Mouse (Mus musculus) lung, embryonic 16.5 days (tissue): ENCODE measurements around the gene Chek2. TPM values are rescaled to one million over a fixed set of nuclear protein-coding genes. Genes with fewer than 3 reads are reported as not detected.

Experiments
- ATAC-seq: fragments of 200-750 bp; cut with Nextera tagmentation; 2 replicates; pipeline ENCODE4 v1.8.0; 2017; ENCODE audit warnings: low read depth, mild to moderate bottlenecking, moderate library complexity
- H3K27ac ChIP-seq: fragments of 300-500 bp; sonication (generic); 2 replicates; pipeline ENCODE4 v1.5.1; 2014; ENCODE audit warnings: mild to moderate bottlenecking, control low read depth, low read length
- H3K27me3 ChIP-seq: fragments of 300-500 bp; sonication (generic); 2 replicates; pipeline ENCODE4 v1.6.1; 2014; ENCODE audit warnings: low read depth, low read length, mixed read lengths; ENCODE audit not compliant: control insufficient read depth, insufficient read depth
- H3K36me3 ChIP-seq: fragments of 300-500 bp; sonication (generic); 2 replicates; pipeline ENCODE4 v1.6.1; 2014; ENCODE audit warnings: low read length; ENCODE audit not compliant: control insufficient read depth, insufficient read depth
- H3K4me1 ChIP-seq: fragments of 300-500 bp; sonication (generic); replicated peaks from 2 replicates; pipeline ENCODE4 v1.6.1; 2014; ENCODE audit warnings: low read length, mixed read lengths; ENCODE audit not compliant: control insufficient read depth, insufficient read depth
- H3K4me2 ChIP-seq: fragments of 300-500 bp; sonication (generic); 2 replicates; pipeline ENCODE4 v1.6.1; 2014; ENCODE audit warnings: low read depth, low read length, control low read depth
- H3K4me3 ChIP-seq: fragments of 300-500 bp; sonication (generic); 2 replicates; pipeline ENCODE4 v1.5.1; 2014; ENCODE audit warnings: mild to moderate bottlenecking, low read length, control low read depth
- H3K9ac ChIP-seq: fragments of 300-500 bp; sonication (generic); 2 replicates; pipeline ENCODE4 v1.6.1; 2014; ENCODE audit warnings: low read length, control low read depth
- H3K9me3 ChIP-seq: fragments of 300-500 bp; sonication (generic); 2 replicates; pipeline ENCODE4 v1.6.1; 2016; ENCODE audit warnings: low read length; ENCODE audit not compliant: control insufficient read depth
- WGBS: fragments of 180-500 bp; shearing (Covaris S2); extraction: QIAGEN DNeasy Blood & Tissue Kit; methylation state at CpG from one replicate; pipeline ENCODE4 v1.1.7; 2014; 5-methylcytosine and 5-hydroxymethylcytosine counted together
- polyA plus RNA-seq: library from polyadenylated mRNA; unstranded; fragments of >200 nt; fragmentation: Nextera tagmentation; extraction: Ambion mirVana; gene quantifications from 2 replicates; pipeline ENCODE4 v1.2.1, GENCODE M21; 2015

Gene Chek2
- polyA plus RNA-seq, 1 experiment from 2014 or later, result 32.1 TPM

GRCm38 (mm10) chr5:110888596-110888995 lies 48.8 kb downstream of the Chek2 start:
- Histone ChIP-seq H3K4me3 (no peak overlapping the region), H3K9ac (no peak overlapping the region), H3K4me2 (no peak overlapping the region), H3K27ac (no peak overlapping the region), H3K36me3 (no peaks in the 10 kb centered on the region), H3K4me1 (no peaks in the 10 kb centered on the region), H3K9me3 (no peaks in the 10 kb centered on the region), H3K27me3 (no peaks in the 10 kb centered on the region)
- no peak for ATAC-seq
- WGBS, result 83% methylated on average over 4 of the region's 4 CpGs

- no peak overlapping the region for H3K4me2 ChIP-seq
- no peaks in the 10 kb centered on the region for H3K36me3 ChIP-seq
- no peak for ATAC-seq
- H3K27me3 ChIP-seq, result no peaks in the 10 kb centered on the region
- no peak overlapping the region for H3K27ac ChIP-seq
- 76% methylated on average over 1 of the region's 1 CpGs for WGBS
- H3K4me3 ChIP-seq, result no peak overlapping the region
- no peaks in the 10 kb centered on the region for H3K9me3 ChIP-seq
- no peaks in the 10 kb centered on the region for H3K4me1 ChIP-seq
- no peak overlapping the region for H3K9ac ChIP-seq
These were observed 50.2 kb downstream of the Chek2 start for GRCm38 (mm10) chr5:110889945-110890344.

GRCm38 (mm10) chr5:110890561-110890960 lies 50.8 kb downstream of the Chek2 start:
- Histone ChIP-seq H3K27ac (no peak overlapping the region), H3K36me3 (no peaks in the 10 kb centered on the region), H3K27me3 (no peaks in the 10 kb centered on the region), H3K9me3 (no peaks in the 10 kb centered on the region), H3K4me2 (no peak overlapping the region), H3K4me1 (no peaks in the 10 kb centered on the region), H3K9ac (no peak overlapping the region), H3K4me3 (no peak overlapping the region)
- whole genome bisulfite sequencing, result 85% methylated on average over 3 of the region's 3 CpGs
- no peak for ATAC-seq

GRCm38 (mm10) chr5:110897114-110897788 lies 57.5 kb downstream of the Chek2 start:
- Histone ChIP-seq H3K27me3 (no peaks in the 10 kb centered on the region), H3K4me1 (no peaks in the 10 kb centered on the region), H3K4me3 (no peak overlapping the region), H3K27ac (no peak overlapping the region), H3K36me3 (no peaks in the 10 kb centered on the region), H3K4me2 (no peak overlapping the region), H3K9me3 (no peaks in the 10 kb centered on the region), H3K9ac (no peak overlapping the region)
- WGBS, result 58% methylated on average over 7 of the region's 7 CpGs
- no peak for ATAC-seq

- Histone ChIP-seq H3K9me3 (no peaks in the 10 kb centered on the region), H3K36me3 (no peaks in the 10 kb centered on the region), H3K27ac (no peak overlapping the region), H3K27me3 (no peaks in the 10 kb centered on the region), H3K9ac (no peak overlapping the region), H3K4me2 (no peak overlapping the region), H3K4me1 (no peaks in the 10 kb centered on the region), H3K4me3 (no peak overlapping the region)
- 75% methylated on average over 7 of the region's 7 CpGs for WGBS
- ATAC-seq, result no peak
These were observed 58.4 kb downstream of the Chek2 start for GRCm38 (mm10) chr5:110898169-110898568.

GRCm38 (mm10) chr5:110898785-110899184 lies 59.0 kb downstream of the Chek2 start:
- 86% methylated on average over 4 of the region's 4 CpGs for WGBS
- no peaks in the 10 kb centered on the region for H3K27me3 ChIP-seq
- ATAC-seq, result no peak
- no peaks in the 10 kb centered on the region for H3K36me3 ChIP-seq
- no peak overlapping the region for H3K4me3 ChIP-seq
- H3K4me1 ChIP-seq, result no peaks in the 10 kb centered on the region
- H3K4me2 ChIP-seq, result no peak overlapping the region
- H3K9ac ChIP-seq, result no peak overlapping the region
- H3K9me3 ChIP-seq, result no peaks in the 10 kb centered on the region
- no peak overlapping the region for H3K27ac ChIP-seq

- no peaks in the 10 kb centered on the region for H3K4me1 ChIP-seq
- H3K9me3 ChIP-seq, result no peaks in the 10 kb centered on the region
- H3K4me2 ChIP-seq, result no peak overlapping the region
- no peak overlapping the region for H3K27ac ChIP-seq
- no peaks in the 10 kb centered on the region for H3K27me3 ChIP-seq
- no peak overlapping the region for H3K9ac ChIP-seq
- no peak for ATAC-seq
- no peak overlapping the region for H3K4me3 ChIP-seq
- H3K36me3 ChIP-seq, result no peaks in the 10 kb centered on the region
These were observed 60.6 kb downstream of the Chek2 start for GRCm38 (mm10) chr5:110900331-110900730.

GRCm38 (mm10) chr5:110906708-110907107 lies 66.9 kb downstream of the Chek2 start:
- no peaks in the 10 kb centered on the region for H3K9me3 ChIP-seq
- no peak overlapping the region for H3K9ac ChIP-seq
- H3K27me3 ChIP-seq, result no peaks in the 10 kb centered on the region
- H3K27ac ChIP-seq, result no peak overlapping the region
- no peak for ATAC-seq
- no peak overlapping the region for H3K4me3 ChIP-seq
- WGBS, result 89% methylated on average over 1 of the region's 1 CpGs
- H3K4me2 ChIP-seq, result no peak overlapping the region
- H3K36me3 ChIP-seq, result no peaks in the 10 kb centered on the region
- H3K4me1 ChIP-seq, result peaks cover 3% of the 10 kb centered on the region; the same call in 1 of the 2 replicates

GRCm38 (mm10) chr5:110908879-110909278 lies 69.1 kb downstream of the Chek2 start:
- Histone ChIP-seq H3K4me2 (no peak overlapping the region), H3K36me3 (no peaks in the 10 kb centered on the region), H3K4me1 (peaks cover 4% of the 10 kb centered on the region; the same call in 1 of the 2 replicates), H3K27me3 (no peaks in the 10 kb centered on the region), H3K27ac (no peak overlapping the region), H3K9ac (no peak overlapping the region), H3K4me3 (no peak overlapping the region), H3K9me3 (no peaks in the 10 kb centered on the region)
- ATAC-seq, result no peak
